Mouse (Mus musculus): Measurements from ENCODE around the gene Srebf2. TPM values are rescaled to one million over a fixed set of nuclear protein-coding genes. Genes with fewer than 3 reads are reported as not detected.

Gene Srebf2
- 19.9 TPM for polyA plus RNA-seq (2014; fragmentation: Illumina TruSeq; extraction: RNeasy Lipid Tissue Mini Kit (QIAGEN cat#74804); ENCODE audit: low read depth, low replicate concordance)

GRCm38 (mm10) chr15:82146770-82147610 lies at the start of gene Srebf2:
TSS of gene Srebf2 (plus strand) at chr15:82147181.

DNA sequence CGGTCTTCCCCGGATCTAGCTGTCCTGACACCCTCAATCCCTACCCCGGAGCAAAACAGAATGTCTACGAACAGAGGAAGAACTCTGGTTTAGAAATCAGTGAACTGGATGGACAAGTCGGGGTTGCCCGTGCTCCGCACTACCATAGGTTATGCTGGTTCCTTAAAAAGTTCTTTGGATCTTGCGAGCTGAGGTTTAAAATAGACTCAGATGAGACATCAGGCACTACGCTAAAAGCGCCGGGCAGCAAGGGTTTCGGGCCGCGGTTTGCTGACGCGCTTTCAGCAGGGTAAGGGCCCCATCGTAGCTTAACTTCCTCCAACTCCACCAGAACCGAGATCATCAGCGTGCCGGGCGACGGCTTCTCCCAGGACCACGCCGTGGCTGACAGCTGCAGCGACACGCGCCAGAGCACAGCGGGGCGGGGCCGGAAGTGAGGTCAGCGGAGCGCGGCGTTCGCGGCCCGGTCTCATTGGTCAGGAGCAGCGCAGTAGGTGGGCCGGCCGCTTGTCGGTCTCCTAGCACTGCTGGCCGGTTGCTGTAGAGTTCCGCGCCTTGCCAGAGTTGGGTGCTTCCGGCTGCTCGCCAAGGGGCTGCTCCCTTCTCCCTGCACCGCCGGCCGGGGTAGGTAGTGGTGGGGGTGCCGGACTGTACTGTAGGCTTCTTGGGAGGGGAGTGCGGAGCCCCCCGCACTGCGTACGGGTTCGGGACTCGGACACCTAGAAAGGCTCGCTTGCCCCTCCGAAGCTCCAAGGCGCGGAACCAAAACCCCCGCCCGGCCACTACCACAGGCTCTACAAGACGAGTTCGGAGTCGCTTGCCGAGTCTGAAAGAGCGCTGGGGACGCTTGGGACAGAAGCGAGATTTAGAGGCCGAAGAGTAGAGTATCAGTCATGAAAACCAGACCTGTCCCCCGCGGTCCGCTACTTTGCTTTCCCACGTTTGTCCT lies 19.3 kb upstream of the Srebf2 start, which contains the start of gene Ccdc134:
TSS of gene Ccdc134 (plus strand) at position 497 of the 949 bp plus-strand sequence.

DNA sequence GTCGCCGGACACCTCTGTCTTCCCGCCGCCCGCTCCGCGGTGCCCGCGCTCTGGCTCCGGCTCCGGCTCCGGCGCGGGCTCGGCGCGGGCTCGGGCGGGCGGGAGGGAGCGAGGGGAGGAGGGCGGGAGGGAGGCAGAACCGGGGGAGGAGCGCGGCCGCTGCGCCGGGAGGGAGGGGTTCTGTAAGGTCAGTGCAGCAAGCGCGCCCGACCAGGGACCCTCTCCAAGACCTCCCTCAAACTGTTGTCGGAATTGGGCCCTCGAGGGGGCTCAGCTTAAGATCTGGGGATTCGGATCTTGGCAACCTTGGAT lies 65.7 kb downstream of the Srebf2 start, which contains the start of gene Shisa8:
TSS of gene Shisa8 (minus strand) at position 64 of the 312 bp plus-strand sequence.

DNA sequence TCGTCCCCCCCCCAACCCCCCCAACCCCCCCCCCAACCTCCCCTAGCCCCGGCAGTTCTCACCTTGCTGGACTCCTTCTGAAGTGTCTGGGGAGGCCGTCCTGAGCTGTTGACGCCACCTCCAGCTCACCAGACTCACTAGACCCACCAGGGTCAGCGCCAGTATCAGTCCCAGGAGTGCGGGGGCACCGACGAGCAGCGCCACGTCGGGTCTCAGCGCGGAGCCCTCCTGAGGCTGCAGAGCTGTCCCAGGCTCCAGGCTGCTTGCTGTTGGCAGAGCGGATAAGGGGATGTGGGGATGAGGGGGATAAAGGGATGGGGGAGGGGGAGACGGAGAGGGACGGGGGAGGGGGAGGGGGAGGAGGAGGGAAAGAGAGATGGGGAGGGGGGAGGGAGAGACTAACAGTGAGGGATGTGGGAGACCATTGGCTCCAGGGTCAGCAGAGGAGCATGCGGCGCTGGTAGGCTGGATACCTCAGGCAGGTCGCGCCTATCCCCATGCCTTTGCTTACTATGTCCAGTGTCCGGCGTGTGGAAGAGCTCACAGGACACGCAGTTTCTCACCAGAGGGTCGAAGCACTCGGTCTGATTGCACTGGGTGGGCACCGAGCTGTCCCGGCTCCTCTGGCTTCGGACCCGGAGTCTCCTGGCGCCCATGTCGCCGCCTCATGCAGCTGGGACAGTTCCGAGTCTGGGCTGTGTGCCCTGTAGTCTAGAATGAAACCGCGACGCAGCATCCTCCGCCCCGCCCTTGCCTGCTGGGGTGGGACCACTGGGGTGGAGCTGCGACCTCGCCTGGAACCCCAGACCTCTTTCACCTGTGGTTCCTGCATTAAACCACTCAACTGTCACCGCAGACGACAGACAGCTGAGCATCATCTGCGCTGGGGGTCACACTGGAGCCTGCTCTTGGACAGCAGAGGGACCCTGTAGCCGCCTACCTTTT lies 76.9 kb downstream of the Srebf2 start, which contains the start of gene Tnfrsf13c:
TSS of gene Tnfrsf13c (minus strand) at position 713 of the 945 bp plus-strand sequence.

GRCm38 (mm10) chr15:82244115-82244804 lies 97.3 kb downstream of the Srebf2 start, which contains the start of gene Cenpm:
TSS of gene Cenpm (minus strand) at chr15:82244748.

DNA sequence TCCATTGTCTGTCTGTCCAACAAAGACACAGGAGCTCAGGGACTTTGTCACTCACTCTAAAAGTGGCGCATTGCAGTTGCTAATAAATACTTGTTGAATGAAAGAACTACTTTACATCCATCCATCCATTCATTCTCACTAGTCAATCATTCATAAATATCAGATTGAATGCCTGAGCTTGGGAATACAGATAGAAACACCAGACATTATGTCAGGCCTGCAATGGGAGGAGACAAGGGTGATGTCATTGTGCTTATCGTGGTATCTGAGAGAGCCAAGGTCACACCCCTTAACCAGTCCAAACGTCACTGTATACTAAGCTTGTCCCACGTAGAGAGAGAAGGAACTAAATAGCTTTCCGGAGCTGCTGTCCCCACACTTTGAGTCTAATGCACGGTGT lies 105.1 kb downstream of the Srebf2 start, which contains the start of gene 1500009C09Rik:
TSS of gene 1500009C09Rik (plus strand) at position 301 of the 400 bp plus-strand sequence.

Other genes starting within 250 kb of the Srebf2 start
- gene Polr3h, start 220.9 kb upstream of the Srebf2 start, polyA plus RNA-seq (2014; fragmentation: Illumina TruSeq; extraction: RNeasy Lipid Tissue Mini Kit (QIAGEN cat#74804); ENCODE audit: low read depth, low replicate concordance), result 0.41 TPM
- 0.19 TPM for gene Csdc2, start 210.4 kb upstream of the Srebf2 start, polyA plus RNA-seq (2014; fragmentation: Illumina TruSeq; extraction: RNeasy Lipid Tissue Mini Kit (QIAGEN cat#74804); ENCODE audit: low read depth, low replicate concordance)
- gene Pmm1, start 186.3 kb upstream of the Srebf2 start, polyA plus RNA-seq (2014; fragmentation: Illumina TruSeq; extraction: RNeasy Lipid Tissue Mini Kit (QIAGEN cat#74804); ENCODE audit: low read depth, low replicate concordance), result 2.9 TPM
- not detected for gene 1700029P11Rik, start 166.6 kb upstream of the Srebf2 start, polyA plus RNA-seq (2014; fragmentation: Illumina TruSeq; extraction: RNeasy Lipid Tissue Mini Kit (QIAGEN cat#74804); ENCODE audit: low read depth, low replicate concordance)
- 67.2 TPM for gene Xrcc6, start 159.3 kb upstream of the Srebf2 start, polyA plus RNA-seq (2014; fragmentation: Illumina TruSeq; extraction: RNeasy Lipid Tissue Mini Kit (QIAGEN cat#74804); ENCODE audit: low read depth, low replicate concordance)
- 10.5 TPM for gene Desi1, start 113.3 kb upstream of the Srebf2 start, polyA plus RNA-seq (2014; fragmentation: Illumina TruSeq; extraction: RNeasy Lipid Tissue Mini Kit (QIAGEN cat#74804); ENCODE audit: low read depth, low replicate concordance)
- 306 TPM for gene Snu13, start 99.6 kb upstream of the Srebf2 start, polyA plus RNA-seq (2014; fragmentation: Illumina TruSeq; extraction: RNeasy Lipid Tissue Mini Kit (QIAGEN cat#74804); ENCODE audit: low read depth, low replicate concordance)
- gene 4930407I10Rik, start 88.0 kb upstream of the Srebf2 start, polyA plus RNA-seq (2014; fragmentation: Illumina TruSeq; extraction: RNeasy Lipid Tissue Mini Kit (QIAGEN cat#74804); ENCODE audit: low read depth, low replicate concordance), result not detected
- not detected for gene Mei1, start 77.2 kb upstream of the Srebf2 start, polyA plus RNA-seq (2014; fragmentation: Illumina TruSeq; extraction: RNeasy Lipid Tissue Mini Kit (QIAGEN cat#74804); ENCODE audit: low read depth, low replicate concordance)
- gene Ccdc134, start 19.3 kb upstream of the Srebf2 start, polyA plus RNA-seq (2014; fragmentation: Illumina TruSeq; extraction: RNeasy Lipid Tissue Mini Kit (QIAGEN cat#74804); ENCODE audit: low read depth, low replicate concordance), result 2.9 TPM
- not detected for gene Shisa8, start 65.6 kb downstream of the Srebf2 start, polyA plus RNA-seq (2014; fragmentation: Illumina TruSeq; extraction: RNeasy Lipid Tissue Mini Kit (QIAGEN cat#74804); ENCODE audit: low read depth, low replicate concordance)
- 3.3 TPM for gene Tnfrsf13c, start 77.2 kb downstream of the Srebf2 start, polyA plus RNA-seq (2014; fragmentation: Illumina TruSeq; extraction: RNeasy Lipid Tissue Mini Kit (QIAGEN cat#74804); ENCODE audit: low read depth, low replicate concordance)
- gene Cenpm, start 97.6 kb downstream of the Srebf2 start, polyA plus RNA-seq (2014; fragmentation: Illumina TruSeq; extraction: RNeasy Lipid Tissue Mini Kit (QIAGEN cat#74804); ENCODE audit: low read depth, low replicate concordance), result not detected
- gene 1500009C09Rik, start 105.2 kb downstream of the Srebf2 start, polyA plus RNA-seq (2014; fragmentation: Illumina TruSeq; extraction: RNeasy Lipid Tissue Mini Kit (QIAGEN cat#74804); ENCODE audit: low read depth, low replicate concordance), result not detected
- gene Sept3, start 127.7 kb downstream of the Srebf2 start, polyA plus RNA-seq (2014; fragmentation: Illumina TruSeq; extraction: RNeasy Lipid Tissue Mini Kit (QIAGEN cat#74804); ENCODE audit: low read depth, low replicate concordance), result 1.4 TPM
- not detected for gene Wbp2nl, start 151.8 kb downstream of the Srebf2 start, polyA plus RNA-seq (2014; fragmentation: Illumina TruSeq; extraction: RNeasy Lipid Tissue Mini Kit (QIAGEN cat#74804); ENCODE audit: low read depth, low replicate concordance)
- 40.5 TPM for gene Naga, start 191.7 kb downstream of the Srebf2 start, polyA plus RNA-seq (2014; fragmentation: Illumina TruSeq; extraction: RNeasy Lipid Tissue Mini Kit (QIAGEN cat#74804); ENCODE audit: low read depth, low replicate concordance)
- 0.76 TPM for gene Pheta2, start 191.8 kb downstream of the Srebf2 start, polyA plus RNA-seq (2014; fragmentation: Illumina TruSeq; extraction: RNeasy Lipid Tissue Mini Kit (QIAGEN cat#74804); ENCODE audit: low read depth, low replicate concordance)
- 58.1 TPM for gene Smdt1, start 191.8 kb downstream of the Srebf2 start, polyA plus RNA-seq (2014; fragmentation: Illumina TruSeq; extraction: RNeasy Lipid Tissue Mini Kit (QIAGEN cat#74804); ENCODE audit: low read depth, low replicate concordance)
- gene Ndufa6, start 207.1 kb downstream of the Srebf2 start, polyA plus RNA-seq (2014; fragmentation: Illumina TruSeq; extraction: RNeasy Lipid Tissue Mini Kit (QIAGEN cat#74804); ENCODE audit: low read depth, low replicate concordance), result 482 TPM
- gene Cyp2d22, start 233.1 kb downstream of the Srebf2 start, polyA plus RNA-seq (2014; fragmentation: Illumina TruSeq; extraction: RNeasy Lipid Tissue Mini Kit (QIAGEN cat#74804); ENCODE audit: low read depth, low replicate concordance), result 11.7 TPM
- gene Cyp2d11, start 246.8 kb downstream of the Srebf2 start, polyA plus RNA-seq (2014; fragmentation: Illumina TruSeq; extraction: RNeasy Lipid Tissue Mini Kit (QIAGEN cat#74804); ENCODE audit: low read depth, low replicate concordance), result not detected